Mouse (Mus musculus) neural tube, embryonic 11.5 days (tissue): ENCODE results near the gene Gng12. TPM values are rescaled to one million over a fixed set of nuclear protein-coding genes. Genes with fewer than 3 reads are reported as not detected.
"Not testable (repeated sequence)": the region's sequence is repeated elsewhere in the genome, so short reads cannot be mapped to it uniquely, and the experiment has no call there.

Experiments used
- ATAC-seq: fragments of 200-750 bp; cut with Nextera tagmentation; 2 replicates; pipeline ENCODE4 v1.8.0; 2017; ENCODE audit warnings: moderate number of reproducible peaks, mild to moderate bottlenecking, moderate TSS enrichment, moderate library complexity; ENCODE audit not compliant: insufficient read depth, low FRiP score, low TSS enrichment
- DNase-seq: peaks from one replicate; pipeline ENCODE4 v3.0.0-alpha.2; 2015; ENCODE audit warnings: low spot score
- H3K27ac ChIP-seq: fragments of 300-500 bp; sonication (generic); 2 replicates; pipeline ENCODE4 v1.5.1; 2014; ENCODE audit warnings: low read depth, mild to moderate bottlenecking, low read length
- H3K27me3 ChIP-seq: fragments of 300-500 bp; sonication (generic); 2 replicates; pipeline ENCODE4 v1.6.1; 2014; ENCODE audit warnings: mild to moderate bottlenecking, low read length, mixed read lengths; ENCODE audit not compliant: control insufficient read depth, insufficient read depth
- H3K36me3 ChIP-seq: fragments of 300-500 bp; sonication (generic); 2 replicates; pipeline ENCODE4 v1.6.1; 2014; ENCODE audit warnings: mild to moderate bottlenecking, low read length, moderate library complexity, mixed read lengths; ENCODE audit not compliant: control insufficient read depth, insufficient read depth
- H3K4me1 ChIP-seq: fragments of 300-500 bp; sonication (generic); 2 replicates; pipeline ENCODE4 v1.6.1; 2014; ENCODE audit warnings: low read length, mixed read lengths; ENCODE audit not compliant: control insufficient read depth, insufficient read depth
- H3K4me2 ChIP-seq: fragments of 300-500 bp; sonication (generic); 2 replicates; pipeline ENCODE4 v1.6.1; 2014; ENCODE audit warnings: low read depth, mild to moderate bottlenecking, moderate library complexity
- H3K4me3 ChIP-seq: fragments of 300-500 bp; sonication (generic); 2 replicates; pipeline ENCODE4 v1.5.1; 2014; ENCODE audit warnings: low read depth, low read length
- H3K9ac ChIP-seq: fragments of 300-500 bp; sonication (generic); 2 replicates; pipeline ENCODE4 v1.6.1; 2014; ENCODE audit warnings: mild to moderate bottlenecking, low read length
- H3K9me3 ChIP-seq: fragments of 300-500 bp; sonication (generic); 2 replicates; pipeline ENCODE4 v1.6.1; 2016; ENCODE audit warnings: low read length; ENCODE audit not compliant: control insufficient read depth
- WGBS: fragments of 180-500 bp; shearing (Covaris S2); extraction: QIAGEN DNeasy Blood & Tissue Kit; methylation state at CpG from one replicate; pipeline ENCODE4 v1.1.7; 2014; 5-methylcytosine and 5-hydroxymethylcytosine counted together
- polyA plus RNA-seq: library from polyadenylated mRNA; unstranded; fragments of >200 nt; fragmentation: Nextera tagmentation; extraction: Ambion mirVana; gene quantifications from 2 replicates; pipeline ENCODE4 v1.2.1, GENCODE M21; 2014

The Gng12 gene
- 49.2 and 53.1 TPM in 2 replicates for polyA plus RNA-seq

DNA sequence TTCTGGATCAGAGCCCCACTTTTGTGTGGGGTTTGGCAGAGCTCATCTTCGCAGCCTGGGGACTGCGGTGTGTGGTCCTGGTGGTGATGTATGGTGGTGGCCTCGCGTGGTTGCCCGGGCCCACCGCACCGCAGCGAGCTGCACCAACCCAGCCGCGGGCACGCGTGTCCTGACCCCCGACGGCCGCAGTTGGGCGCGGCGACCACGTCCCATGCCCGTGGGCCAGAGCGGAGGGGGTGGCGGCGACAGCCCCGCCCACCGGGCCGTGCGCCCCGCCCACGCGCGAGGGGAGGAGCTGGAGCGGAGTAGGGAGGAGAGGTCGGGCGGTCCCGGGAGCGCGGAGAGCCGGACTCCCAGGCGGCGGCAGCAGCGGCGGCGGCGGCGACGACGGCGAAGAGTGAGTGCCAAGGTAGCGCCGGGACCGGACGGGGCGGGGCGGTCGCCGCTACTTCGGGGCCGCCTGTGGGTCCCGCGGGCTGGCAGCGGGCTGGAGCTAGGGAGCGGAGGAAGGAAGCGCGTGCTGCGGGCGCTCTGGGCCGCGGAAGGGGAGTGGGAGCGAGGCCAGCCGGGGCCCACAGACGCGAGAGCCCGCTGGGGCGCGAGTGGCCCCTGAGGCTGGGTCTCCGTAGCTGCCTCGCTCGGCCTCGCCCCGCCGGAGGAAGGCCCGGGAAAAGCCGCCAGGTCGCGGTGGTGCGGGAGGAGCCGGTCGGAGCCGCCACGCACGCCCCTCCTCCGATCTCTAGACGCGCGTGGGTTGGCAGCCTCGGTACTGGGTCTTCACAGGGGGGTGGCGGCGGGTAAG, at the start of gene Gng12:
TSS of gene Gng12 (plus strand) at position 279 of the 802 bp plus-strand sequence.
- ATAC-seq = peak; percentile 91
- Histone ChIP-seq H3K27ac (no peak within 1 kb of the TSS), H3K9ac (peak within 1 kb of the TSS; percentile 71), H3K4me2 (peak within 1 kb of the TSS; percentile 78), H3K4me1 (no peaks in the 10 kb centered on the region), H3K36me3 (no peaks in the 10 kb centered on the region), H3K4me3 (peak within 1 kb of the TSS; percentile 76), H3K27me3 (no peaks in the 10 kb centered on the region), H3K9me3 (no peaks in the 10 kb centered on the region)
- WGBS = under 1% methylated on average over 75 of the region's 98 CpGs
- DNase-seq = peak; percentile 82

DNA sequence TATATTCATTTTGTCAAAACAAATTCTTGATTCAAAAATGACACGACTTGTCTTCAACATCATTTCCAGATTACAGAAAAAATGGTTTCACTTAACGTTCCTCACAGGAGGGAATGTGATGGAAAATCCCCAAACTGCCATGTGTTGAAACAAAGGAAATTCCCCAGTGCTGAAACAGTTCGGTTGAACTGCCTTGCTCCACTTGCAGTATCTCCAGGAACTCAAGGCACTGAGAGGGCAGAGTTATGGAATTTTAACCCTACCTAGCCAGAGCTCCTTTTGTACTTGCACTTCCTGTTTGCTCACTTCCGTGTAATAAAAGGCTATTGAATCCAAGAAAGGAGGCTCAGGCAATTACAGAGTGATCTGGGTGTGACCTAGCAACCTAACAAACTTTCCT, 47.3 kb upstream of the Gng12 start:
- H3K4me2 ChIP-seq = no peak overlapping the region
- H3K36me3 ChIP-seq = no peaks in the 10 kb centered on the region
- no peak overlapping the region for H3K27ac ChIP-seq
- no peak for DNase-seq
- WGBS = 57% methylated on average over 4 of the region's 4 CpGs
- no peaks in the 10 kb centered on the region for H3K27me3 ChIP-seq
- no peak overlapping the region for H3K9ac ChIP-seq
- no peak overlapping the region for H3K4me3 ChIP-seq
- H3K9me3 ChIP-seq = no peaks in the 10 kb centered on the region
- no peaks in the 10 kb centered on the region for H3K4me1 ChIP-seq
- no peak for ATAC-seq

- Histone ChIP-seq H3K27me3 (no peaks in the 10 kb centered on the region), H3K4me2 (no peak overlapping the region), H3K9me3 (no peaks in the 10 kb centered on the region), H3K27ac (no peak overlapping the region), H3K4me3 (no peak overlapping the region), H3K36me3 (no peaks in the 10 kb centered on the region), H3K4me1 (no peaks in the 10 kb centered on the region), H3K9ac (no peak overlapping the region)
- DNase-seq = no peak
- no peak for ATAC-seq
These were observed 40.0 kb upstream of the Gng12 start for GRCm38 (mm10) chr6:66856236-66856635.

DNA sequence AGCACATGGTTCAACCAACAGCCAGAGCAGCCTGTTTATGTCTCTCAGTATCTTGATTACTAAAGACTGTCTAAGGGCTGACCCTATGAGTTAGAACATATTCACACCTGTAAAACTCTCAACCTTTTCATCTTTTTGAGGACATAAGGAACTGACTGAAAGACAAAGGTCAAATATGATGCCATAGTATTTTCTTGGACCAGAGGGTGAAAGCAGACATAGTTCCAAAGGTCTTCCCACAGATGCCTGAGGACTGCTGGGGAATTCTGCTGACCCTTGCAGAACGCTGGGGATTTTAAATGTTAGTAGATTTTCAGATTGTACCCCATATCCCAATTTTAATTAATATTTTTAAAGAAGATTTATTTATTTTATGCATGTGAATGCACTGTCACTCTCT, 37.8 kb upstream of the Gng12 start:
- ATAC-seq (no peak), DNase-seq (no peak)
- Histone ChIP-seq H3K9ac (no peak overlapping the region), H3K36me3 (no peaks in the 10 kb centered on the region), H3K27me3 (no peaks in the 10 kb centered on the region), H3K4me3 (no peak overlapping the region), H3K27ac (no peak overlapping the region), H3K4me1 (no peaks in the 10 kb centered on the region), H3K9me3 (no peaks in the 10 kb centered on the region), H3K4me2 (no peak overlapping the region)
- 80% methylated on average over 1 of the region's 1 CpGs for WGBS

- no peaks in the 10 kb centered on the region for H3K27me3 ChIP-seq
- H3K36me3 ChIP-seq = no peaks in the 10 kb centered on the region
- H3K27ac ChIP-seq = no peak overlapping the region
- DNase-seq = no peak
- no peak overlapping the region for H3K9ac ChIP-seq
- no peak overlapping the region for H3K4me2 ChIP-seq
- H3K9me3 ChIP-seq = no peaks in the 10 kb centered on the region
- H3K4me3 ChIP-seq = no peak overlapping the region
- no peak for ATAC-seq
- no peaks in the 10 kb centered on the region for H3K4me1 ChIP-seq
These were observed 36.8 kb upstream of the Gng12 start for GRCm38 (mm10) chr6:66859391-66859790.

DNA sequence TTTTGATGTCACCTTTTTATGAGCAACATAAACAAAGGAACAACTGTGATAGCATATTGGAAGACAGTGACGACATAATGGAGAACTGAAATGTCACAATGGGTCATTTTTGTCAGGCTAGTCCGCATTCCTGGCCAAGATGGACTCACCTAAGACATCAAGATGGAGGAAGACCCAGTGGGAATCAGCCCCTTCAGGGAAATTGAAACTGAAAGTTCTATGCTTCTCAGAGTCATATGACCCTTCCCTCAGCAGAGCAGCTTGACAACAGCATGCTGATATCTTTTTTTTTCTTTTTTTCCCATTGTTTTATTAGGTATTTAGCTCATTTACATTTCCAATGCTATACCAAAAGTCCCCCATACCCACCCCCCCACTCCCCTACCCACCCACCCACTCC, 31.7 kb upstream of the Gng12 start:
- Histone ChIP-seq H3K9me3 (no peaks in the 10 kb centered on the region), H3K27ac (no peak overlapping the region), H3K36me3 (no peaks in the 10 kb centered on the region), H3K9ac (no peak overlapping the region), H3K4me3 (no peak overlapping the region), H3K27me3 (no peaks in the 10 kb centered on the region), H3K4me2 (no peak overlapping the region), H3K4me1 (no peaks in the 10 kb centered on the region)
- WGBS = 74% methylated on average over 2 of the region's 2 CpGs
- ATAC-seq (no peak), DNase-seq (no peak)

GRCm38 (mm10) chr6:66866295-66866694, 29.9 kb upstream of the Gng12 start:
- 96% methylated on average over 1 of the region's 1 CpGs for WGBS
- H3K9ac ChIP-seq = no peak overlapping the region
- H3K9me3 ChIP-seq = no peaks in the 10 kb centered on the region
- H3K4me2 ChIP-seq = no peak overlapping the region
- DNase-seq (no peak), ATAC-seq (no peak)
- no peak overlapping the region for H3K27ac ChIP-seq
- H3K27me3 ChIP-seq = no peaks in the 10 kb centered on the region
- no peak overlapping the region for H3K4me3 ChIP-seq
- no peaks in the 10 kb centered on the region for H3K36me3 ChIP-seq
- H3K4me1 ChIP-seq = no peaks in the 10 kb centered on the region

GRCm38 (mm10) chr6:66877048-66877447, 19.1 kb upstream of the Gng12 start:
- not testable (repeated sequence) for H3K27ac ChIP-seq, H3K4me3 ChIP-seq, H3K4me1 ChIP-seq, DNase-seq, H3K9me3 ChIP-seq, H3K27me3 ChIP-seq, ATAC-seq, H3K9ac ChIP-seq, H3K36me3 ChIP-seq, H3K4me2 ChIP-seq
- 95% methylated on average over 8 of the region's 13 CpGs for WGBS

DNA sequence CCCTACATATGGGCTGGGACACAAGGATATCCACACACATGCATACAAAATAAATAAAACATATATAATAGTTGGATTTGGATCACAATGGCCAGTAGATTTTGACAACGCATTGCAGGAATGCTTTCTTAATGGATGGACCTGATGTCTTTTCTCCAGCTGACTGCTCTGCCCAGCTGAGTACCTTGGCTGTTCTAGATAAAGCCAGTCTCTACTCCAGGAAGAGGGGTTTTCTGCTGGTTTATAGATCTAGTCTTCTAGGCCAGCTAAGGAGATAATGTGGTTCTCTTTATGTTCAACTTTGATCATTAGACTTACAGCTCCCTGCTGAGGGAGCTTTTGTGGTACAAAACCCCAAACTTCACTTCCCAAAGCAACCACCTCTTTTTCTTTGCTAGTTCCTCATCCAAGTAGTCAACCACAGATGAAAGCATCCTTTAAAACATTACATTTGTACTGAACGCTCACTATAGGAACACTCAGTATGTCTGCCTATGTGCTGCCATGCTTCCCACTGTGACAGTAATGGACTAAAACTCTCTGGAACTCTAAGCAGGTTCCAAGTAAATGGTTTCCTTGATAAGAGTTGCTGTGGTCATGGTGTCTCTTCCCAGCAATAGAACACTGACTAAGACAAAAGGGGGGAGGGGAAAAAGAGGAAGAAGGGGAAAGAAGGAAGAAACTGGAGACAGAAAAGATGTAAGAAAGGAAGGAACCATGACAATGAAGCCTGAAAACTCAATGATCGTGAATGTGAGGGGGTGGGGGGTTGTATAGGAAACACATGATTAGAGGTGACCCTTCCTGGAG, 5.6 kb upstream of the Gng12 start:
- WGBS = 94% methylated on average over 3 of the region's 3 CpGs

More for the DNA sequence above, 5.6 kb upstream of the Gng12 start:
- no peaks in the 10 kb centered on the region for H3K4me1 ChIP-seq
- no peaks in the 10 kb centered on the region for H3K27me3 ChIP-seq
- no peak overlapping the region for H3K4me2 ChIP-seq
- ATAC-seq (no peak), DNase-seq (no peak)
- no peaks in the 10 kb centered on the region for H3K9me3 ChIP-seq
- no peak overlapping the region for H3K27ac ChIP-seq
- no peak overlapping the region for H3K9ac ChIP-seq
- H3K4me3 ChIP-seq = no peak overlapping the region
- H3K36me3 ChIP-seq = no peaks in the 10 kb centered on the region
